Mouse (Mus musculus) embryonic facial prominence, embryonic 10.5 days (tissue): ENCODE data around the gene AF067063. TPM values are rescaled to one million over a fixed set of nuclear protein-coding genes. Genes with fewer than 3 reads are reported as not detected.
"Not testable (repeated sequence)": the region's sequence is repeated elsewhere in the genome, so short reads cannot be mapped to it uniquely, and the experiment has no call there.

Experiments used
- DNase-seq: peaks from one replicate; pipeline ENCODE4 v3.0.0-alpha.2; 2017; ENCODE audit warnings: low spot score
- H3K27ac ChIP-seq: fragments of 300-500 bp; sonication (generic); replicated peaks from 2 replicates; pipeline ENCODE4 v1.5.1; 2016; ENCODE audit warnings: mild to moderate bottlenecking
- H3K27me3 ChIP-seq: fragments of 300-500 bp; sonication (generic); replicated peaks from 2 replicates; pipeline ENCODE4 v1.6.1; 2016; ENCODE audit warnings: low read depth, mild to moderate bottlenecking; ENCODE audit not compliant: poor library complexity, severe bottlenecking
- H3K36me3 ChIP-seq: fragments of 300-500 bp; sonication (generic); replicated peaks from 2 replicates; pipeline ENCODE4 v1.6.1; 2016; ENCODE audit warnings: mild to moderate bottlenecking, moderate library complexity
- H3K4me1 ChIP-seq: fragments of 300-500 bp; sonication (generic); 2 replicates; pipeline ENCODE4 v1.6.1; 2016
- H3K4me3 ChIP-seq: fragments of 300-500 bp; sonication (generic); 2 replicates; pipeline ENCODE4 v1.5.1; 2016; ENCODE audit warnings: mild to moderate bottlenecking, moderate library complexity
- H3K9me3 ChIP-seq: fragments of 300-500 bp; sonication (generic); 2 replicates; pipeline ENCODE4 v1.6.1; 2016; ENCODE audit warnings: mild to moderate bottlenecking
- WGBS: fragments of 180-500 bp; shearing (Covaris S2); methylation state at CpG from one replicate; pipeline ENCODE4 v1.1.7; 2016; 5-methylcytosine and 5-hydroxymethylcytosine counted together
- polyA plus RNA-seq: library from polyadenylated mRNA; unstranded; fragments of >200 nt; fragmentation: Nextera tagmentation; extraction: Ambion mirVana; gene quantifications from 2 replicates; pipeline ENCODE4 v1.2.1, GENCODE M21; 2016

Gene AF067063
- not detected in 2 replicates for polyA plus RNA-seq

DNA sequence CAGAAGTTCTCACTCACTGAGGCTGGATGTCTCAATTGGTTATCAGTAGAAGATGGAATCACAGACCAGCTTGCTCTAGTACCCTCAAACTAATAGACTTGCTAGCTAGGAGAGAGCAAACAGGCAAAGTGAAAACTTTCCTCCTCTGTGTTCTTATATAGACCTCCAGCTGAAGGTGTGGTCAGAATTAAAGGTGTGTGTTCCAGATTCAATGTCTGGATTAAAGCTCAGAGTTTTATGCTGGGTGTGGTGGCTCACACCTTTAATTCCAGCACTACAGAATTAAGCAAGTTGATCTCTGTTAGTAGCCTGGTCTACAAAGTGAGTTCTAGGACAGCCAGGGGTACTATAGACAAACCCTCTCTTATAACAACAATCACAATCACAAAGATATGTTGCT is at the start of gene AF067063:
Gene AF067063 (minus strand): TSS at position 101 of the 400 bp plus-strand sequence.
- H3K27ac ChIP-seq, H3K4me3 ChIP-seq, H3K36me3 ChIP-seq, H3K9me3 ChIP-seq, H3K27me3 ChIP-seq, H3K4me1 ChIP-seq, DNase-seq: not testable (repeated sequence)

DNA sequence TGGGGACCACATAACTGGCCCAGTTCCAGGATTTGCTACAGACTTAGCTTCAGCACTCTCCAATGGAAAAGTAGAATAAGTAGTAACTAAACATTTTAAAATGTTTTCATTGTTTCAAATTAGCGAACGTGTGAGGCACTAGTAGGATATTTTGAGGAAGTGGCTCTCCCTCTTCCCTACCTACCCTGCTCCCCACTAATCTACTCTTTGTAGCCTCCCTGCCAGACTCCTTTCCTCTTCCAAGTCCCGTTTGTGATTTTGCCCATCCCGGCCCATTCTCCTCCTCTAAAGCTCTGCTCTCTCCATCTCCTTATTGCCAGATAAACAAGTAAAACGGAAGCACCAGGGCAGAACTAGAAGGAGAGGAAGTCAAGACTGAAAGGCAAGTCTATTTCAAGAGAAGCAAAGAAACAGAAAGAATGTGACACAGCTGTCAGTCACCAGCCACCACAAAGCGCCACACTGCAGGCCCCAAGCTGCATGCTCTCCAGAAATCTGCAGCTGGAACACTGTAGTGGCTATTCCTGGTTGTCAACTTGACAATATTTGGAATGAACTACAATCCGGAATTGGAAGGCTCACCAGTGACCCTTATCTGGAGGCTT is 34.5 kb upstream of the AF067063 start:
- DNase-seq, H3K36me3 ChIP-seq, H3K4me1 ChIP-seq, H3K4me3 ChIP-seq, H3K27ac ChIP-seq, H3K9me3 ChIP-seq, H3K27me3 ChIP-seq: not testable (repeated sequence)
- 79% methylated on average over 6 of the region's 7 CpGs for WGBS

DNA sequence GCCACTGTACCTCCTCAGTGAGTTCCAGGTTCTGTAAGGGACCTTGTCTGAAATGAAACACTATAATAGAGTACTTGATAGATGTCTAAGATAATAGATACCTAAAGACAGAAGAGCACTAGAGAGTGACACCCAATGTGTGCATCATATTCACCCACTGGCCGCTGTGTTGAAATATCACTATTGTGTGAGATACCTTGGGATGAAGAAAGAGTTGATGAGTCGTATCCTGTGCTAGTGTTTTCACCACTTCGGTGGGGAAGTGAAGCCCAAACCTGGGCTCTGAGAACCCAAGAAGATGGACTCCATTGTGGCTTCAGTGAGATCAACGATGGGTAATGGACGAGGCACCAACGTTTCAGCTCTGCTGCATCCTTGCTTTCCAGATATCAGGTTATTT is 32.4 kb upstream of the AF067063 start:
- WGBS, result no CpG with 5 or more reads among the region's 6 CpGs
- H3K4me3 ChIP-seq, DNase-seq, H3K27me3 ChIP-seq, H3K36me3 ChIP-seq, H3K27ac ChIP-seq, H3K4me1 ChIP-seq, H3K9me3 ChIP-seq: not testable (repeated sequence)

DNA sequence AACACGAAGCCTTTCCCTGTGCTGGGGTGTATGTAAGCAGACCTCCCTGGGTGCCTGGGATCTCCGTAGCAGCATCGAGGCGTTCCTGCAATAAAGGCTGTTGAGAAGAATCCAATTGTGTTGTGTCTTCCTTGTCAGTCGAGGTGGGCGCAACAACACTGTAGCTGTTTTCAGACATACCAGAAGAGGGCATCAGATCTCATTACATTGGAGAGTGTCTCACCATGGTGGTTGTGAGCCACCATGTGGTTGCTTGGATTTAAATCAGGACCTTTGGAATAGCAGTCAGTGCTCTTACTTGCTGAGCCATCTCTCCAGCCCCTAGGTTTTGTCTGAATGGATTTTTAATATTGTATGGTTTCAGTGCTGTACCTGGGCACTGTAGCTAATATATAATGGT is 10.0 kb upstream of the AF067063 start:
- H3K27me3 ChIP-seq, result peaks cover 21% of the 10 kb centered on the region
- not testable (repeated sequence) for H3K27ac ChIP-seq, H3K4me1 ChIP-seq, DNase-seq, H3K9me3 ChIP-seq, H3K4me3 ChIP-seq, H3K36me3 ChIP-seq
- WGBS, result 22% methylated on average over 6 of the region's 6 CpGs

DNA sequence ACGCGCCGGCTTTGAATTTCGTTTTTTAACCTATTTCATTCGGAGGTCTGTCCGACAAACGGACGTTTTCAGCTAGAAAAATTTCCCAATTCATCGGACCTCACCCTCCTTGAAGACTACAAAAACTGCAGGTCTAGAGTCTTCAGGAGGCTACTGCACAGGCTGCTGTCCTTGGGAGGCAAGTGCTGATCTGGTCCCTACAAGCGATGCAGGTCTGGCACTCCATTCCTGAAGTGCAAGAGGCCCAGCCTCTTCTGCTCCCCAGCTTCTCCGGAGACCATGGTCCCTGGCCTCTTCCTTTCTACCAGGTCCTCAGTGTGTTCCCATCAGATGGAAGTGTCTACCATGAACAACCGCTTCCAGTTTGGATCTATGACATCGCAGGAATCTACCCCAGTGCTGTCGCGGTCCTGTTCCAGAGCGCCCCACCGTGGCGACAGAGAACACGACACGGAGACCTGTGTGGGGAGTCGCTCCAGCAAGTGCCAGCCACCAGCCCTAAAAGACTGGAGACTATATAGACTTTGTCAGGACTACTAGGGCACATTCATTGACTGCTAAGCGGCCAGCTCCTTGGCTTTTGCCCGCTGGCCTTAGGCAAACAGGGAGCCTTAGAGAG is 7.8 kb upstream of the AF067063 start:
- H3K4me3 ChIP-seq, H3K27ac ChIP-seq, H3K4me1 ChIP-seq, H3K36me3 ChIP-seq, H3K9me3 ChIP-seq: not testable (repeated sequence)
- peak; percentile 46 for DNase-seq
- peaks cover 21% of the 10 kb centered on the region for H3K27me3 ChIP-seq
- 4% methylated on average over 14 of the region's 23 CpGs for WGBS

DNA sequence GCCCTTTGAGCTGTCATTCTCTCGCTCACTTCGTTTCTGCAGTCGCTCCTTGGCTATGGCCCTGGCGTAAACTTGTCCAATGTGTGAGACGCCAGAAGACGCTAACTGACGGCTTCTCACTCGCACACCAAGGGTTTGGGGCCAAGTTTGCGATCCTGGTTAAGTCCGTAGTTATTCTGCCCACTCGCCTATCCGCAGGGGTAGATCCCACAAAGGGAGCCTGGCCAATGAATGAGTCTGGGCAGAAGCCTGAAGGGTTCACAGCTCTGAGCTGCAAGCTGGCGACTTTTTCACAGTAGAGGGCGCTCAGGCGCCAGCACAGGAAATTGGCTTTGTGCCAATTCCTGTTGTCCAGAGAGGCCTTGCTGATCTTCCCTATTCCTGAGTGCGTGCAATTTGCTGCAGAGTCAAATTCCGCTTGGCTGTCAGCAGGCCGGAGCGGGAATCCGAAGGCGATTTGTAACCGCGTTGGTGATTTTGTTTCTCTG is 6.4 kb upstream of the AF067063 start:
- not testable (repeated sequence) for H3K27ac ChIP-seq, H3K4me1 ChIP-seq, H3K9me3 ChIP-seq, H3K36me3 ChIP-seq
- peaks cover 21% of the 10 kb centered on the region for H3K27me3 ChIP-seq
- peak overlapping the region; percentile 30; the same call in 1 of the 2 replicates for H3K4me3 ChIP-seq
- WGBS, result 10% methylated on average over 23 of the region's 23 CpGs
- peak; percentile 51 for DNase-seq

DNA sequence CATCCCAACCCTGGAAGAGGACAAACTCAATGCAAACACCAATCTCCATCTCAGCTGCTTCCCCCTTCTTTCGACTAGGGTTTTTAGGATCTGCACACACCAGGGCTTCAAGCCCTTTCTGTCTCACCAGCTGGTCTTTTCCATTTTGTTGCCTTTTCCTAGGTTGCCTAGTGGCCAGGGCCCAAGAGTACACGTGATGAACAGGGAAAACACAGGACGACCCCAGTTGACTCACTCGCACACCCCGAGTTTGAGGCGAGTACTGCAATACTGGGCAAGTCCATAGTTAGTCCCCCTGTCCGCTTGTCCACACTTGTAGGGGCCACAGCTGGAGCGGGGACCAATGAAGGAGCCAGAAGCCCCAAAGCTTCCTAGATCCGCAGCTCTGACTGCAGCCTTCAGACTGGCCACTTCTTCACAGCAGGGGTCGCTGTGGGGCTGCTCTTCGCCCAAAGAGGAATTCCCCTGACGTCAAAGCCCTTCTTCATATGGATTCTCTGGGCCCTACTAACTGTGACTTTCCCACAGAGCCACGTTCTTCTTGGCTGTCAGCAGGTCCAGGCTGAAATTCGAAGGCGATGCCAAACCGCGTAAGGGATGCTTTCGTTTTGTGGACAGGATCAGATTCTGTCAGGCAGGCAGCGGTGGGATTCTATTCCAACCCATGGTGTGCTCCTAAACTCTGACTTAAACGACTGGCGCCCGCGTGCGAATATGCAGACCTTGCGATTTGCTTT is 5.5 kb upstream of the AF067063 start, which contains the start of gene D13Ertd608e:
Gene D13Ertd608e (plus strand): TSS at position 687 of the 737 bp plus-strand sequence.
- peak; percentile 53 for DNase-seq
- Histone ChIP-seq H3K27me3 (peaks cover 21% of the 10 kb centered on the region), H3K4me3 (peak within 1 kb of the TSS; percentile 30; the same call in 1 of the 2 replicates)
- H3K36me3 ChIP-seq, H3K27ac ChIP-seq, H3K9me3 ChIP-seq, H3K4me1 ChIP-seq: not testable (repeated sequence)
- 15% methylated on average over 19 of the region's 25 CpGs for WGBS

DNA sequence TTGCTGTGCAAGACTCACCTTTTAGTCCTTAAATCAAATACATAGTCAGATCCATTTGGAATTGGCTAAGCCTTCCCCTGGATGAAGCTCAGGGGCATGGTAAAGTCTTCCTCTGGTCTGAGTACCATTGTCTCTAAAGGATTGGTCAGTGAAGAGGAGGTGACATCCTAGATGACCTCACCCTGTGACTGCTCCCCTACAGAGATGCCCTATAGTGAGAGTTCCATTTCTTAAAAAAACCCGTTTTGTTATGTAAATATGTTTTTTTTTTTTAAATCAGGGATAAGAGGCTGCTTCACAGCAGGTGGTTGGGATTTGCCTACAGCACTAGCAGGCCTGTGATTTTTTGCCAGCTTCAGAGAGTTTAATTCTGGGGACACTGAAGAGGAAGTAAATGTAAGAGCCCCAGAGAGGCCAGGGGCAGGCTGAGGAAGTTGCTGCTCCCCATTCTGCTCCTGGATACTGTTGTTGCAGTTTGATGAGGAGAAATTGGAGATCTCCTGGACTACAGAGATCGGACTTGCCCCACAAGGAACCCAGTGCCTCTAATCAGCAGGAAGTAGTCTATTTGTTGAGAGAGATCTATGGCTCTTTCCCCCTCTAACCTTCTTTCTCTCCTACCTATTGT is 12.3 kb downstream of the AF067063 start:
- H3K4me1 ChIP-seq, result no peaks in the 10 kb centered on the region
- no peaks in the 10 kb centered on the region for H3K36me3 ChIP-seq
- no peak overlapping the region for H3K27ac ChIP-seq
- 22% methylated on average over 2 of the region's 2 CpGs for WGBS
- no peaks in the 10 kb centered on the region for H3K27me3 ChIP-seq
- no peak for DNase-seq
- H3K9me3 ChIP-seq, result no peaks in the 10 kb centered on the region
- H3K4me3 ChIP-seq, result no peak overlapping the region

DNA sequence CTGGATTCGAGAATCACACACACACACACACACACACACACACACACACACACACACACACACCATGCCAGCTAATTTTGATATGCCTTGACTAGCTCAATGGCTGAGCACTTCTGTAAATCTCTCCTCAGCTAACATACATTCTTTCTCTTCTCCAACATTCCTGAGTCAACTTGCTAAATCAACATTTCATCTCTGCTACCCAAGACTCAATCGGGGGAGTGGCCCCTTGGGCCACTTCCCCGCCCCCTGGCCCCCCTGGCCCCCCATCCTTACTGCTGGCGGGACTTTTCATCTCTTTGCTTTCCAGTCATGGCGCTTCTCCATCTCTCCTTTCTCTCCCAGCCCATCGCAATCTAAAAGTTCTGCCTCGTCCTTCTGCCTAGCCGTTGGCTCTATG is 13.2 kb downstream of the AF067063 start:
- no peak overlapping the region for H3K4me3 ChIP-seq
- no peaks in the 10 kb centered on the region for H3K9me3 ChIP-seq
- H3K4me1 ChIP-seq, result no peaks in the 10 kb centered on the region
- no peak for DNase-seq
- H3K36me3 ChIP-seq, result no peaks in the 10 kb centered on the region
- no peaks in the 10 kb centered on the region for H3K27me3 ChIP-seq
- H3K27ac ChIP-seq, result no peak overlapping the region
- WGBS, result 61% methylated on average over 8 of the region's 8 CpGs

DNA sequence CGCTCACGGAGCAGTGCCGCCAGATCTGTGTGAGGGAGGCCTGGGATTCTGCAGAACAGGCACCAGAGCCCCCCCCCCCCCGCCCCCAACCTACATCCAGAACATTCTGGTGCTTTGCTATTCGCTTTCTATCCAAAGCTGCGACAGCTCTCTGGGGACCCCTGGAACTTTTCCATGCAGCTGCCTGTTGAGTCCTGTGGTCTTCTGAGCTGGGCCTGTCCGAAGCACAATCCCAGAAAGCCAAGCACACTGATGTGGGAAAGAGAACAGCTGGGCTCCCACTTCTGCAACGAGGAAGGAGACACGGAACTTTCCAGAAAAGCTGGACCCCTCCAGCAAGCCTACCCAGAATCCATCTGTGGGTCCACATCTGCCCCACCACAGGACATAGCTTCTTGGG is 20.0 kb downstream of the AF067063 start:
- no peaks in the 10 kb centered on the region for H3K27me3 ChIP-seq
- H3K4me1 ChIP-seq, result no peaks in the 10 kb centered on the region
- no peak for DNase-seq
- H3K27ac ChIP-seq, result no peak overlapping the region
- H3K9me3 ChIP-seq, result no peaks in the 10 kb centered on the region
- H3K4me3 ChIP-seq, result no peak overlapping the region
- no peaks in the 10 kb centered on the region for H3K36me3 ChIP-seq
- 93% methylated on average over 9 of the region's 9 CpGs for WGBS

DNA sequence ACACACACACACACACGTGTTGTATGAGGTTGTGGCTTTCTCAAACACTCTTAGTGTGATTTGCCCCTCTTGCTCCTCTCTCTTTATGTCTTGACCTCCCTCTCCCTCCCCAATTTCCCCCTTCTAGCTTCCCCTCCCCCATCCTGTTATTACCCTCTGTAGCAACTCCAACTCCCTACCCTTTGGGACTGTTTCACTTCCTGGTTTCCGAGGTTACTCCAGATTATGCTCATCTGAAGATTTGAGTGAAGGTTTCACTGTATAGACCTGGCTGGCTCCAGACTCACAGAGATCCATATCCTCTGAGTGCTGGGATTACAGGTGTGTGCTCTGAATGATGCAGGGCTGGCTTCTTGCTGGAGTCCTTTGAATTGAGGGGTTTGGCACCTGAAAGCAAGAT is 21.1 kb downstream of the AF067063 start:
- Histone ChIP-seq H3K27ac (no peak overlapping the region), H3K36me3 (no peaks in the 10 kb centered on the region), H3K27me3 (no peaks in the 10 kb centered on the region), H3K4me3 (no peak overlapping the region), H3K4me1 (no peaks in the 10 kb centered on the region), H3K9me3 (no peaks in the 10 kb centered on the region)
- no peak for DNase-seq
- WGBS, result 74% methylated on average over 2 of the region's 2 CpGs

DNA sequence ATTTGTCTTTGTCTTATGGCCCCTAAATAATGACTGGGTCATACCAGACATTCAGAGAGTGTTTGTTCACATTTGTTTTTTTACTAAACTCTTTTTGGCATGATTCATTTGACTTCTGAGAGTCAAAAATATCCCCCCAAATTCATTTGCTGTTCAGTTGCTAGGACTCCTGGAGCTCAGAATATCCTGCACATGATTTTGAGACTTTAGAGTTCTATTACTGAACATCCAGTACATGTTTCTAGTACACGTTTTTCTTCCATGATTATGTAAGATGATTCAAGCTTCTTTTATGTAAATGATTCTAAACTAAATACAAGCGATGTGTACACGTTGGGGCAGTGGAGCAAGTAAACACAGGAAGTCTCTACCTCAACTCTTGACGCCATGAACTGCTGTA is 32.4 kb downstream of the AF067063 start:
- no peaks in the 10 kb centered on the region for H3K27me3 ChIP-seq
- no peaks in the 10 kb centered on the region for H3K9me3 ChIP-seq
- 72% methylated on average over 4 of the region's 4 CpGs for WGBS
- no peaks in the 10 kb centered on the region for H3K4me1 ChIP-seq
- H3K36me3 ChIP-seq, result no peaks in the 10 kb centered on the region
- H3K27ac ChIP-seq, result no peak overlapping the region
- DNase-seq, result no peak
- no peak overlapping the region for H3K4me3 ChIP-seq
